Mouse (Mus musculus) mesoderm, embryonic 11.5 days (tissue): Measurements from ENCODE around the gene Lgals3bp.

Experiments used
- DNase-seq: peaks from one replicate; pipeline ENCODE4 v3.0.0-alpha.2; 2012; ENCODE audit warnings: low read depth, low spot score

Gene Lgals3bp

DNA sequence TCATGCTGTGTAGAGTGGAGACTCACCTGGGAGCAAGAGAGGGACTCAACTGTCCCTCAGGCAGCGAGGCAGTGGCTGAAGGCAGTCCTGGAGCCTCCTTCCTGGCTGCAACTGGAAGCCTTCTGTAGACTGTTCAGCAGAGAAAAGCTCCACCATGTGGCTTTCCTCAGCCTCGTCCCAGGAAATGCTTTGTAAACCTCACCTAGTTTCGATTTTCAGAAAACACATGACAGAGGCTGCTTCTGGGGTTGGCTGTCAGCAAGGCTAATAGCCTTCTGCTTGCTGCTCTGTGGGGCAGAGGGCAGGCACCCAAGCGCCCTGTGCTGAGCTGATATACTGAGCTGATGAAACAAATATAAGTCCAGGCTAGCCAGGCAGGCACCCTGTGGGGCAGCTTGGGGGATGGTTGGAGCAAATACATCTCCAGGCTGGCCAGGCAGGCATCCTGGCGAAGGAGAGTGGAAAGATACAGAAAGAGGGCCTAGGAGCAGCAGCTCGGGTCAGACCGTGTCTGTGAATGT lies at the start of gene Lgals3bp:
TSS of gene Lgals3bp (minus strand) at position 333 of the 521 bp plus-strand sequence.
- peak; percentile 12 for DNase-seq

DNA sequence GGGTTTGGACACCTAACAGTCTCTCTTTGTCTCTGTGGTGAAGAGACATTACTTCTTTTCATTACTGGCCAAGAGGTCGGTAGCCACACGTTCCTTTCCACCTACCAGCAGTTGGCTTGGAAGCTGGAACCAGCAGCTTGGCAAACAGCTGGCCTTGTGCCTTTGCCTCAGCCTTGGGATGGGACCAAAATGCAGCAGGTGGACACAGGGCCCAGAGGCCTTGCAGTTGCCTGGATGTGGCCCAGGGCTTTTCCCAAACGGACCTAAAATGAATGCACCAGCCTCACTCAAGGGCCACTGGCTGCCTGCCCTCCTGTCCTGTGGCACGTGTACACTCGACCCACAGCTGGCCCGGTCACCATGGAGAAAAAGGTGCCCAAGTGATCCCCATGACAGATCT lies 49.3 kb upstream of the Lgals3bp start:
- no peak for DNase-seq

- no peak for DNase-seq
Observed at GRCm38 (mm10) chr11:118448385-118448784, 46.5 kb upstream of the Lgals3bp start.

GRCm38 (mm10) chr11:118447346-118447745 lies 45.5 kb upstream of the Lgals3bp start:
- DNase-seq: no peak

DNA sequence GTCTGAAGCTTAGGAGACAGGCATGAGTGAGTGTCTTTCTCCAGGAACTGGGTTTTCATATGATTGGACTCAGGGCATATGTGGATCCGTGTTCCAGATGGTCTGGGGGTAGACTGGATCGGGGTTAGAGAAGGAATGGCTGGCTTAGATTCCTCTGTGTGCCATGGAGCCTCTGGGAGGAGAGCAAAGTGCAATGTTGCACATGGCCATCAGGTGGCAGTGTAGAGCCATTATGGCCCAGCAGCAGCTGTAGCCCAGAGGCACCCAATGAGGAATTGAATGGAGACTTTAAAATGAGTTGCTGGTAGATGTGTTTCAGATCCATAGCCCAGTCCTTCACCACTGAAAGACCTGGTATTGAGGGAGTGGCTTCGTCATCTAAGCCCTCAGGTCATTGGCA lies 44.0 kb upstream of the Lgals3bp start:
- DNase-seq: peak; percentile 87

- DNase-seq: peak; percentile 66
Observed at GRCm38 (mm10) chr11:118443201-118443970, 41.5 kb upstream of the Lgals3bp start.

DNA sequence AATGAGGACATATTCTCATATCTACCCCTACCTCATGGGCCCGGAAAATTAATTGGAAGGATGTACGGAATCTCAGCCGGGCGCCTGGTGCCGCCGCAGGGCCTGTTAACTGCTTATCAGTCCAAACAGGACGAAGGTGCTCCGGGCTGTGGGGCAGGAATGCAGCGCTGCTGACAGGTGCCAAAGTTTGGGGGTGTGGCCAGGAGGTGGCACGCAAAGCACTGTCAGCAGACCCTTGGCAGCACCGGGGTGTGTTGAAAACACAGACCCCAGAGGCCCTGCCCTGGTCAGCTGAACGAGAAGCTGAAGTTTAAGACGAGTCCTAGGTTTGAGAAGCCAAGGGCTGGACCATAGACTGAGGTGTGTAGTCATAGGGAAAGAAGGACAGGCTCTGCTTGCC lies 40.8 kb upstream of the Lgals3bp start:
- no peak for DNase-seq

DNA sequence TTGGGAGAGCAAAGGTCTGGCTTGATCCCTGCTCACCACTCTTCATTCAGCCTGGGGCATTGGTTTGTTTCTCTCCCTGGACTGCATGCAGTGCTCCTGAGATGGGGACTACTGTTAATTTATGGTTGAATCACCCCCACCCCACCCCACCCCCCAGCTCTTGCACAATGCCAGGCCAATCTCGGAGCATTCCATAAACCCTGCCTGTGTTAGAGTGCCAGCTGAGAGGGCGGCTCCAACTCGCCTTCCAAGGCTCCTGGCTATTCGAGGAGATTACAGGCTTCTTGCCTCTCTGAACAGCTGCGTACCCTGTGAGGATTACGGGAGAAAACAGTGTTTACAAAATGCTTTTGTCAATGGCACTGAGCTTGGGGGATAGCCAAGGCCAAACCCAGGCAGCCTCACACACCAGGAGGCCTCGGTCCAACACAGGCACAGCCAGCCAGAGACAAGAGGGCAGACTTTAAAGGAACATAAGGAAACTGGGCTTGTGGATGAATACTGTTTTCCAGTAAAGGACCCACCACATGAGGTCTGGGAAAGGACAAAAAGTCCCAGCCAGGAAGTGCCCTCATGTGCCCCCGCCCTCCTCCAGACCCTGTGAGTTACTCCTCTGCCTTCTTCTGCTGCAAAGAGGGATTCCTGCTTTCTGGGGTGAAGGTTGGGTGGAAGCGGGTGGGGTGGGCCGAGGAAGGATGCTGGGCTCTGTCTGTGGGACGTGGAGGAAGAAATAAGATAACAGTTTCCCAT lies 36.9 kb upstream of the Lgals3bp start:
- DNase-seq: no peak

GRCm38 (mm10) chr11:118436471-118436935 lies 34.6 kb upstream of the Lgals3bp start:
- DNase-seq: no peak

- DNase-seq: no peak
Observed at GRCm38 (mm10) chr11:118434093-118434492, 32.2 kb upstream of the Lgals3bp start.

- no peak for DNase-seq
Observed at GRCm38 (mm10) chr11:118433398-118433868, 31.5 kb upstream of the Lgals3bp start.

GRCm38 (mm10) chr11:118431100-118431948 lies 29.4 kb upstream of the Lgals3bp start:
- DNase-seq: no peak

DNA sequence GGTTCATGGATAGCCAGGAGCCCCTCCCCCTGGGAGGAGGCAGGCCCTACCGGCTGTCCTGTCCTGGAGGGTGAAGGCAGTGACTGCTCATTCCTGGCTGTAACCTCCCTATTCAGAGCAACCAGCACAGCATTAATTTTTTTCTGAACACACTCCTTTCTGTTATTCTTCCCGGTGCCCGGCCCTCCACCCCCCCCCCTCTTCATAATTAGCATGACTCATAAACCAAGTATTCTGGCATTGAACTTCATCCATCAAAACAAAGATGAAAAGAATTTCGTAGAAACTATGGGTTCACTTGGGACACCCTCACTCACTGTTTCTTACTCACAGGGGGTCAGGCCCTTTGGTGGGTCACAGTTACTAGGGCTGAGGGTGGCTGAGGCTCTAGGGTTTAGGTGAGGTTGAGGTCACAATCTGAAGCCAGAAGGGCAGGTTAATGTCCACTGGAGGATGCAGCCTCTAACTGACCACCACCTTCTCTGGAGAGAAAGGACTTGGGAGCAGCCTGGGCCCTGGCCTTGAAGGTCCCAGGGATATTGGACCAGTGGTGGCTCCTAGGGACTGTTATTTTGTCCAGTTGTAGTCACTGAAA lies 28.5 kb upstream of the Lgals3bp start:
- no peak for DNase-seq

DNA sequence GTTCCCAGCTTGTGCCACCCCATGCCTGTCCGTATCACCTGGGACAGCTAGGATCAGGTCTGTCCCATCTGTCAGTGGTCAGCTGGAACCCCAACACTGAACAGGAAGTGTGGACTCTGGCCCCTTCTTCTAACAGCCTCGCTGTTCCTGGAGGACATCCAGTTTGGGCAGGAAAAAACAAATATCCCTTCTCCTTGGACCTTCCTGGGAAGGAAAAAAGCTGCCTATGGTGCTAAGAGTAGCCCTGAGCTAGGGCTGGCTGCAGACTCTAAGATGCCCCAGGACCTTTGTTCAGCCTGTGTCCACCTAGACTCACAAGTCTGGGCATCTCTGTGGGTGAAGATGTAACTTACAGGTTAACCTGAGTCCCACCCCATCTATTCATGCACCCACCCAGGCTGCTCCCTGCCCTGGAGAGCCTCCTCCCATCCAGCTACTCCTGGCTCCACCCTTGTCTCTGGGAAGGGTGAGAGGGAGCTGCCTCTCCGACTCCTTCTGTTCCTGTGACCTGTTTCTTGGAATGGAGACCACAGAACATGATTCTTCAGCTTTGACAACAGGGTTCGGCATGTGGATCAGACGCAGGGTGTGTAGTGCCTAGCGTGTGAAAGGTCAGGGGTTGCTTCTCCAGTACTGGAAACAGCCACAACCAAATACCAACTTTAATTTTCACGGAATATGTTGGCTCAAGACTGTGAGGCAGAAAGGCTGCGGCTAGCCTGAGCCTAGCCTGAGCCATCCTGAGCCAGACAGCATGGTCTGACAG lies 27.2 kb upstream of the Lgals3bp start:
- no peak for DNase-seq

- DNase-seq: no peak
Observed at GRCm38 (mm10) chr11:118428460-118428868, 26.6 kb upstream of the Lgals3bp start.

- no peak for DNase-seq
Observed at GRCm38 (mm10) chr11:118427986-118428385, 26.1 kb upstream of the Lgals3bp start, which contains the start of gene C1qtnf1. C1qtnf1 (plus strand) TSS chr11:118428203.

- no peak for DNase-seq
Observed at GRCm38 (mm10) chr11:118427266-118427779, 25.4 kb upstream of the Lgals3bp start.

DNA sequence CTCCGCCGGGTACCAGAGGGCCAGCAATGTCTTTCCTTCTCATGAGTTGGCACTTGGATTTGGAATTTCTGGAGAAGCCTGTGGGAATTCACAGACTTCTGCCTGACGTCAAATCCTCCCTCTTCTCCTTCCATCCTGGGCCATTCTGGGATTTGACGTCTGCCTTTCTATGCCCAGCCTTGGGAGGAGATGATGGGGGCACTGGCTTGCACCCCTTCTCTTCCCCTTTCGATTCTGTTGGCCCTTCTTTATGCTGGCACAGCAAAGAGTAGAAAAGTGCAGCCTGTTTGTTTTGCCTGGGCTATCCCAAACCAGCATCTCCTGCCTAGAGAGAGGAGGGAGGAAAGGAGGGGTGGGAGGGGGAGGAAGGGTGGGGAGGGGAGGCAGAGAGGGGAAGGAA lies 24.9 kb upstream of the Lgals3bp start:
- DNase-seq: no peak

DNA sequence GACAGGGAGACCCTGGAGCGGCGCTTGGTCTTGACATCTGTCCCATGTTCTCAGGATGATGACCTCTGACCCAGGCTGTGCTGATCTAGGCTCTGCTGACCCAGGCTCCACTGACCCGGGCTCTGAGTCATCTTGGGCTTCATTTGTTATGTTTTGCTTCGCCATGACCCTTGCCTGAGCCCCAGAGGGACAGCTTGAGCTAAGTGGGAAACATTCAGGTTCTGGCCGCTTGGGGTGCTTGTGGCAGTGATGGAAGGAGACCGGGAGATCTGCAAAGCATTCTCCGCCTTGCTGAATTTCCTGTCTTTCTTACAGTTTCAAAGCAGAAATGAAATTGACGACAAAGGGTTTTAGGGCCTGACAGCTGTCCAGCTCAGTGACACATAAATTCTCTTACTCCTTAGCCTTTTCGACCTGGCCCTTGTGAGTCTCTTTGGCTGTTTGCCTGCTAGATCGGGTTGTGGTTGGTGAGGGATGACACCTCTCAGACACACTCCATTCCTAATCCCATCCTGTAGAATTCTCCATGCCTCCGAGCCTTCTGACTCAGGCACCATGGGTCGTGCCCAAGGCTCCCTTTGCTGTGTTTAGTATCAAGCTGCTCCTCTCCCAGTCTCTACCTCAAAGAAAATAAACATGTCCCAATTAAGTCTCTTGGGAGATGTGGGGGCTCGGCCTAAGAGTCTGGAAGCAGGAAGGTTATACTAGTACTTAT lies 22.9 kb upstream of the Lgals3bp start:
- DNase-seq: no peak
